Mouse (Mus musculus) limb, embryonic 13.5 days (tissue): Measurements from ENCODE around the gene Depdc5. TPM values are rescaled to one million over a fixed set of nuclear protein-coding genes. Genes with fewer than 3 reads are reported as not detected.
A peak's percentile ranks its signal among the peaks of the same experiment; 100 is the strongest.

ENCODE experiments used
- ATAC-seq: fragments of 200-750 bp; cut with Nextera tagmentation; 2 replicates; pipeline ENCODE4 v1.8.0; 2017; ENCODE audit warnings: low read depth, moderate number of reproducible peaks, moderate TSS enrichment; ENCODE audit not compliant: low FRiP score
- H3K27ac ChIP-seq: fragments of 300-500 bp; sonication (generic); 2 replicates; pipeline ENCODE4 v1.5.1; 2015; ENCODE audit warnings: inconsistent platforms, mild to moderate bottlenecking, moderate library complexity
- H3K27me3 ChIP-seq: fragments of 300-500 bp; sonication (generic); 2 replicates; pipeline ENCODE4 v1.6.1; 2015; ENCODE audit warnings: mild to moderate bottlenecking, inconsistent platforms
- H3K36me3 ChIP-seq: fragments of 300-500 bp; sonication (generic); 2 replicates; pipeline ENCODE4 v1.6.1; 2015; ENCODE audit warnings: inconsistent platforms, mild to moderate bottlenecking, moderate library complexity
- H3K4me1 ChIP-seq: fragments of 300-500 bp; sonication (generic); 2 replicates; pipeline ENCODE4 v1.6.1; 2015; ENCODE audit warnings: inconsistent platforms
- H3K4me2 ChIP-seq: fragments of 300-500 bp; sonication (generic); replicated peaks from 2 replicates; pipeline ENCODE4 v1.6.1; 2015; ENCODE audit warnings: inconsistent platforms, mild to moderate bottlenecking, moderate library complexity
- H3K4me3 ChIP-seq: fragments of 300-500 bp; sonication (generic); 2 replicates; pipeline ENCODE4 v1.5.1; 2015; ENCODE audit warnings: moderate library complexity, mild to moderate bottlenecking, inconsistent platforms
- H3K9ac ChIP-seq: fragments of 300-500 bp; sonication (generic); 2 replicates; pipeline ENCODE4 v1.6.1; 2015; ENCODE audit warnings: mild to moderate bottlenecking, inconsistent platforms
- H3K9me3 ChIP-seq: fragments of 300-500 bp; sonication (generic); 2 replicates; pipeline ENCODE4 v1.6.1; 2016; ENCODE audit warnings: inconsistent platforms
- WGBS: fragments of 180-500 bp; shearing (Covaris S2); methylation state at CpG from one replicate; pipeline ENCODE4 v1.1.7; 2015; 5-methylcytosine and 5-hydroxymethylcytosine counted together
- polyA plus RNA-seq: library from polyadenylated mRNA; unstranded; fragments of >200 nt; fragmentation: Nextera tagmentation; extraction: Ambion mirVana; gene quantifications from 2 replicates; pipeline ENCODE4 v1.2.1, GENCODE M21; 2015

Depdc5 gene
- polyA plus RNA-seq, 1 experiment from 2014 or later: 23.4 TPM

- ATAC-seq: no peak
- WGBS: 83% methylated on average over 11 of the region's 11 CpGs
- Histone ChIP-seq H3K27ac (no peak overlapping the region), H3K4me2 (no peak overlapping the region), H3K4me1 (peaks cover 13% of the 10 kb centered on the region), H3K36me3 (no peaks in the 10 kb centered on the region), H3K9ac (no peak overlapping the region), H3K27me3 (no peaks in the 10 kb centered on the region), H3K4me3 (no peak overlapping the region), H3K9me3 (no peaks in the 10 kb centered on the region)
These were observed 142.1 kb downstream of the Depdc5 start for GRCm38 (mm10) chr5:33005442-33006145.

- peaks cover 22% of the 10 kb centered on the region for H3K4me1 ChIP-seq
- 29% methylated on average over 8 of the region's 8 CpGs for WGBS
- H3K9ac ChIP-seq: no peak overlapping the region
- H3K4me2 ChIP-seq: no peak overlapping the region
- H3K36me3 ChIP-seq: no peaks in the 10 kb centered on the region
- no peaks in the 10 kb centered on the region for H3K27me3 ChIP-seq
- no peak for ATAC-seq
- H3K4me3 ChIP-seq: no peak overlapping the region
- H3K9me3 ChIP-seq: no peaks in the 10 kb centered on the region
- H3K27ac ChIP-seq: no peak overlapping the region
These were observed 143.2 kb downstream of the Depdc5 start for GRCm38 (mm10) chr5:33006670-33007069.

GRCm38 (mm10) chr5:33007371-33007770 lies 143.9 kb downstream of the Depdc5 start:
- WGBS: 67% methylated on average over 4 of the region's 4 CpGs
- Histone ChIP-seq H3K4me3 (no peak overlapping the region), H3K4me1 (peaks cover 22% of the 10 kb centered on the region), H3K27me3 (no peaks in the 10 kb centered on the region), H3K36me3 (no peaks in the 10 kb centered on the region), H3K27ac (no peak overlapping the region), H3K4me2 (no peak overlapping the region), H3K9me3 (no peaks in the 10 kb centered on the region), H3K9ac (no peak overlapping the region)
- no peak for ATAC-seq

GRCm38 (mm10) chr5:33009301-33009700 lies 145.8 kb downstream of the Depdc5 start:
- WGBS: 70% methylated on average over 2 of the region's 2 CpGs
- Histone ChIP-seq H3K36me3 (no peaks in the 10 kb centered on the region), H3K4me3 (no peak overlapping the region), H3K9ac (no peak overlapping the region), H3K27me3 (no peaks in the 10 kb centered on the region), H3K27ac (no peak overlapping the region), H3K9me3 (no peaks in the 10 kb centered on the region), H3K4me2 (no peak overlapping the region), H3K4me1 (peaks cover 22% of the 10 kb centered on the region)
- ATAC-seq: no peak

- Histone ChIP-seq H3K4me3 (no peak overlapping the region), H3K9me3 (no peaks in the 10 kb centered on the region), H3K36me3 (no peaks in the 10 kb centered on the region), H3K27me3 (no peaks in the 10 kb centered on the region), H3K4me1 (peaks cover 22% of the 10 kb centered on the region), H3K27ac (no peak overlapping the region), H3K4me2 (no peak overlapping the region), H3K9ac (no peak overlapping the region)
- no peak for ATAC-seq
- 70% methylated on average over 14 of the region's 14 CpGs for WGBS
These were observed 146.6 kb downstream of the Depdc5 start for GRCm38 (mm10) chr5:33009818-33010812.

GRCm38 (mm10) chr5:33011132-33012106 lies 147.9 kb downstream of the Depdc5 start:
- Histone ChIP-seq H3K4me1 (peaks cover 18% of the 10 kb centered on the region), H3K4me3 (no peak overlapping the region), H3K9ac (no peak overlapping the region), H3K27ac (no peak overlapping the region; the same call in 1 of the 2 replicates), H3K36me3 (no peaks in the 10 kb centered on the region), H3K4me2 (peak overlapping the region; percentile 19; the same call in 1 of the 2 replicates), H3K27me3 (no peaks in the 10 kb centered on the region), H3K9me3 (no peaks in the 10 kb centered on the region)
- WGBS: 47% methylated on average over 15 of the region's 15 CpGs
- ATAC-seq: peak; percentile 71; the same call in 1 of the 2 replicates

- 80% methylated on average over 1 of the region's 1 CpGs for WGBS
- no peaks in the 10 kb centered on the region for H3K36me3 ChIP-seq
- no peaks in the 10 kb centered on the region for H3K27me3 ChIP-seq
- peaks cover 17% of the 10 kb centered on the region for H3K4me1 ChIP-seq
- no peak overlapping the region for H3K27ac ChIP-seq
- H3K4me2 ChIP-seq: no peak overlapping the region
- no peak overlapping the region for H3K4me3 ChIP-seq
- no peaks in the 10 kb centered on the region for H3K9me3 ChIP-seq
- ATAC-seq: no peak
- H3K9ac ChIP-seq: no peak overlapping the region
These were observed 150.6 kb downstream of the Depdc5 start for GRCm38 (mm10) chr5:33014096-33014495.

GRCm38 (mm10) chr5:33015579-33015978 lies 152.1 kb downstream of the Depdc5 start:
- no peak for ATAC-seq
- 62% methylated on average over 5 of the region's 5 CpGs for WGBS
- H3K9me3 ChIP-seq: no peaks in the 10 kb centered on the region
- no peak overlapping the region for H3K27ac ChIP-seq
- H3K4me1 ChIP-seq: peaks cover 24% of the 10 kb centered on the region
- no peak overlapping the region for H3K4me3 ChIP-seq
- no peak overlapping the region for H3K9ac ChIP-seq
- no peak overlapping the region for H3K4me2 ChIP-seq
- no peaks in the 10 kb centered on the region for H3K36me3 ChIP-seq
- H3K27me3 ChIP-seq: no peaks in the 10 kb centered on the region

GRCm38 (mm10) chr5:33018189-33018560 lies 154.7 kb downstream of the Depdc5 start:
- Histone ChIP-seq H3K4me2 (peak overlapping the region; percentile 77), H3K4me3 (peak overlapping the region; percentile 83), H3K27ac (peak overlapping the region; percentile 89), H3K27me3 (no peaks in the 10 kb centered on the region), H3K4me1 (peaks cover 26% of the 10 kb centered on the region), H3K9me3 (no peaks in the 10 kb centered on the region), H3K36me3 (peaks cover 17% of the 10 kb centered on the region), H3K9ac (peak overlapping the region; percentile 81)
- no peak; the same call in none of the 2 replicates for ATAC-seq
- 2% methylated on average over 15 of the region's 15 CpGs for WGBS

- Histone ChIP-seq H3K4me3 (peak within 1 kb of the TSS; percentile 83), H3K4me2 (peak within 1 kb of the TSS; percentile 85), H3K27me3 (no peaks in the 10 kb centered on the region), H3K27ac (peak within 1 kb of the TSS; percentile 100), H3K4me1 (peaks cover 26% of the 10 kb centered on the region), H3K9me3 (no peaks in the 10 kb centered on the region), H3K36me3 (peaks cover 23% of the 10 kb centered on the region), H3K9ac (peak within 1 kb of the TSS; percentile 96)
- under 1% methylated on average over 96 of the region's 121 CpGs for WGBS
- peak; percentile 98 for ATAC-seq
These were observed 155.3 kb downstream of the Depdc5 start, which contains the start of gene Ywhah for GRCm38 (mm10) chr5:33018561-33019425. TSS of gene Ywhah (plus strand) at chr5:33018816.
